Mouse (Mus musculus) G1E (cell line): ENCODE results near the gene Hsf2bp.

Experiments
- CTCF ChIP-seq: IDR thresholded peaks from 2 replicates; pipeline ENCODE4 v1.5.1; 2012; ENCODE audit warnings: low read depth, low read length, inconsistent platforms, mixed read lengths
- POLR2AphosphoS5 ChIP-seq: IDR thresholded peaks from 2 replicates; pipeline ENCODE4 v1.6.1; 2012; ENCODE audit warnings: low read depth, low read length, inconsistent platforms; ENCODE audit not compliant: insufficient replicate concordance

DNA sequence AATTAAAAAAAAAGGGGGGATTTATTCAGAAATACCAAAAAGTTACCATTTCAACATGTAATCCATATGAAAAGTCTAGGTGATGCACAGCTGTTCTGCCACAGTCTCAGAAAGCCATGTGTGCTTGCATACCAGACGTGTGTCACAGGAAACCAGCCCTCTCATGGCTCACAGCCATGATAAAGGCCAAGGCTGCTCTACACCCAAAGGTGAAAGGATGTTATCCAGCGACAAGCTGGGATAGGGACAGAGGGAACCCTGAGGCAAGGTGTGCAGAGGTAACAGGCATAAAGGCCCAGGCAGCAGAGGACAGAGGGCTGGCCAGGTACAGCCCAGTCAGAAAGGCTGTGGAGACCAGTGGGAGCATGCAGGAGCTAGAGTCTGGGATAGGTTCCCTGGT lies 27.5 kb upstream of the Hsf2bp start:
- TF ChIP-seq CTCF: no peak
- no peak for TF ChIP-seq POLR2AphosphoS5
